Mouse (Mus musculus) midbrain, postnatal 0 days (tissue): Measurements from ENCODE around the gene Anks1. TPM values are rescaled to one million over a fixed set of nuclear protein-coding genes. Genes with fewer than 3 reads are reported as not detected.

Experiments used
- ATAC-seq: fragments of 200-750 bp; cut with Nextera tagmentation; 2 replicates; pipeline ENCODE4 v1.8.0; 2017; ENCODE audit warnings: moderate number of reproducible peaks, mild to moderate bottlenecking, moderate TSS enrichment, moderate library complexity; ENCODE audit not compliant: low FRiP score
- DNase-seq: peaks from one replicate; pipeline ENCODE4 v3.0.0-alpha.2; 2015; ENCODE audit warnings: low spot score
- H3K27ac ChIP-seq: fragments of 300-500 bp; sonication (generic); 2 replicates; pipeline ENCODE4 v1.5.1; 2014; ENCODE audit warnings: low read depth, mild to moderate bottlenecking, low read length, mixed read lengths
- H3K27me3 ChIP-seq: fragments of 300-500 bp; sonication (generic); 2 replicates; pipeline ENCODE4 v1.6.1; 2014; ENCODE audit warnings: low read length, control low read depth, mixed read lengths; ENCODE audit not compliant: insufficient read depth
- H3K36me3 ChIP-seq: fragments of 300-500 bp; sonication (generic); 2 replicates; pipeline ENCODE4 v1.6.1; 2014; ENCODE audit warnings: low read length, control low read depth, mixed read lengths; ENCODE audit not compliant: insufficient read depth
- H3K4me1 ChIP-seq: fragments of 300-500 bp; sonication (generic); 2 replicates; pipeline ENCODE4 v1.6.1; 2014; ENCODE audit warnings: mild to moderate bottlenecking, control low read depth, antibody characterized with exemption, low read length, mixed read lengths; ENCODE audit not compliant: insufficient read depth
- H3K4me2 ChIP-seq: fragments of 300-500 bp; sonication (generic); 2 replicates; pipeline ENCODE4 v1.6.1; 2014; ENCODE audit warnings: low read depth, mild to moderate bottlenecking, low read length, mixed read lengths; ENCODE audit not compliant: poor library complexity, severe bottlenecking
- H3K4me3 ChIP-seq: fragments of 300-500 bp; sonication (generic); 2 replicates; pipeline ENCODE4 v1.5.1; 2014; ENCODE audit warnings: low read depth, mild to moderate bottlenecking, low read length, moderate library complexity
- H3K9ac ChIP-seq: fragments of 300-500 bp; sonication (generic); replicated peaks from 2 replicates; pipeline ENCODE4 v1.6.1; 2014; ENCODE audit warnings: mild to moderate bottlenecking, low read length, moderate library complexity, mixed read lengths; ENCODE audit not compliant: poor library complexity, severe bottlenecking
- H3K9me3 ChIP-seq: fragments of 300-500 bp; sonication (generic); 2 replicates; pipeline ENCODE4 v1.6.1; 2016; ENCODE audit warnings: low read length, control low read depth
- CTCF ChIP-seq: IDR thresholded peaks from 2 replicates; pipeline ENCODE4 v1.5.1; 2016; ENCODE audit warnings: antibody characterized with exemption, mild to moderate bottlenecking
- WGBS: fragments of 180-500 bp; shearing (Covaris S2); extraction: QIAGEN DNeasy Blood & Tissue Kit; methylation state at CpG from one replicate; pipeline ENCODE4 v1.1.7; 2014; 5-methylcytosine and 5-hydroxymethylcytosine counted together
- polyA plus RNA-seq: library from polyadenylated mRNA; unstranded; fragments of >200 nt; fragmentation: Nextera tagmentation; extraction: Ambion mirVana; gene quantifications from 2 replicates; pipeline ENCODE4 v1.2.1, GENCODE M21; 2015
- total RNA-seq: library from RNA; depleted of rRNA; stranded (reverse); fragments of >200 nt; gene quantifications from 2 replicates; pipeline ENCODE4 v1.2.3, GENCODE M21; 2014

The Anks1 gene
- total and polyA plus RNA-seq, 2 experiments from 2014 or later: 44.1 to 109 TPM

GRCm38 (mm10) chr17:27908206-27908887 lies 759 bp upstream of the Anks1 start:
- peaks cover 4% of the 10 kb centered on the region; the same call in 1 of the 2 replicates for H3K36me3 ChIP-seq
- H3K27me3 ChIP-seq: no peaks in the 10 kb centered on the region
- peak overlapping the region; percentile 87 for H3K4me2 ChIP-seq
- ATAC-seq (no peak), DNase-seq (no peak)
- WGBS: under 1% methylated on average over 12 of the region's 12 CpGs
- peaks cover 8% of the 10 kb centered on the region for H3K4me1 ChIP-seq
- TF ChIP-seq CTCF: no peak
- H3K27ac ChIP-seq: peak overlapping the region; percentile 85
- H3K4me3 ChIP-seq: peak overlapping the region; percentile 91
- peak overlapping the region; percentile 83 for H3K9ac ChIP-seq
- H3K9me3 ChIP-seq: no peaks in the 10 kb centered on the region

- H3K36me3 ChIP-seq: no peaks in the 10 kb centered on the region
- no peaks in the 10 kb centered on the region for H3K27me3 ChIP-seq
- H3K4me3 ChIP-seq: peak within 1 kb of the TSS; percentile 91
- ATAC-seq: peak; percentile 64
- peak within 1 kb of the TSS; percentile 85 for H3K27ac ChIP-seq
- peak within 1 kb of the TSS; percentile 83 for H3K9ac ChIP-seq
- peaks cover 8% of the 10 kb centered on the region for H3K4me1 ChIP-seq
- DNase-seq: peak; percentile 65
- peak within 1 kb of the TSS; percentile 87 for H3K4me2 ChIP-seq
- WGBS: 1% methylated on average over 47 of the region's 53 CpGs
- TF ChIP-seq CTCF: no peak
- H3K9me3 ChIP-seq: no peaks in the 10 kb centered on the region
Measured at GRCm38 (mm10) chr17:27909622-27910500, 755 bp downstream of the Anks1 start, which contains the start of gene Taf11. Gene Taf11, minus strand, starts transcription at chr17:27909844.

GRCm38 (mm10) chr17:27911371-27911770 lies 2.3 kb downstream of the Anks1 start:
- Histone ChIP-seq H3K9ac (no peak overlapping the region), H3K4me3 (no peak overlapping the region), H3K4me2 (no peak overlapping the region), H3K27me3 (no peaks in the 10 kb centered on the region), H3K36me3 (no peaks in the 10 kb centered on the region), H3K4me1 (peaks cover 8% of the 10 kb centered on the region), H3K27ac (no peak overlapping the region), H3K9me3 (no peaks in the 10 kb centered on the region)
- ATAC-seq (no peak), DNase-seq (no peak)
- WGBS: 92% methylated on average over 7 of the region's 7 CpGs
- no peak for TF ChIP-seq CTCF

GRCm38 (mm10) chr17:27914742-27915141 lies 5.6 kb downstream of the Anks1 start:
- 85% methylated on average over 4 of the region's 4 CpGs for WGBS
- Histone ChIP-seq H3K36me3 (no peaks in the 10 kb centered on the region), H3K4me1 (peaks cover 8% of the 10 kb centered on the region), H3K4me2 (no peak overlapping the region), H3K27me3 (no peaks in the 10 kb centered on the region), H3K4me3 (no peak overlapping the region), H3K27ac (no peak overlapping the region), H3K9ac (no peak overlapping the region), H3K9me3 (no peaks in the 10 kb centered on the region)
- ATAC-seq (no peak), DNase-seq (no peak)
- TF ChIP-seq CTCF: no peak

- Histone ChIP-seq H3K9me3 (no peaks in the 10 kb centered on the region), H3K9ac (no peak overlapping the region), H3K4me2 (no peak overlapping the region), H3K27ac (no peak overlapping the region), H3K4me3 (no peak overlapping the region), H3K27me3 (no peaks in the 10 kb centered on the region), H3K4me1 (no peaks in the 10 kb centered on the region), H3K36me3 (no peaks in the 10 kb centered on the region)
- WGBS: 81% methylated on average over 4 of the region's 4 CpGs
- ATAC-seq (no peak), DNase-seq (no peak)
- no peak for TF ChIP-seq CTCF
Measured at GRCm38 (mm10) chr17:27916366-27916765, 7.3 kb downstream of the Anks1 start.

- no peak for ATAC-seq
Measured at GRCm38 (mm10) chr17:27920676-27921075, 11.6 kb downstream of the Anks1 start.

More at GRCm38 (mm10) chr17:27920676-27921075, 11.6 kb downstream of the Anks1 start:
- H3K4me2 ChIP-seq: no peak overlapping the region
- no peak overlapping the region for H3K9ac ChIP-seq
- peak; percentile 31 for DNase-seq
- no peaks in the 10 kb centered on the region for H3K4me1 ChIP-seq
- H3K9me3 ChIP-seq: no peaks in the 10 kb centered on the region
- 75% methylated on average over 4 of the region's 4 CpGs for WGBS
- no peaks in the 10 kb centered on the region for H3K27me3 ChIP-seq
- TF ChIP-seq CTCF: no peak
- H3K4me3 ChIP-seq: no peak overlapping the region
- H3K36me3 ChIP-seq: no peaks in the 10 kb centered on the region
- H3K27ac ChIP-seq: no peak overlapping the region
